Mouse (Mus musculus) brain, embryonic 18.5 days (tissue): ENCODE measurements around the gene Spata9.
"Not testable (repeated sequence)": the region's sequence is repeated elsewhere in the genome, so short reads cannot be mapped to it uniquely, and the experiment has no call there.

Experiments used
- DNase-seq: peaks from one replicate; pipeline ENCODE4 v3.0.0-alpha.2; 2012; ENCODE audit warnings: low read depth, low spot score

Spata9 gene

DNA sequence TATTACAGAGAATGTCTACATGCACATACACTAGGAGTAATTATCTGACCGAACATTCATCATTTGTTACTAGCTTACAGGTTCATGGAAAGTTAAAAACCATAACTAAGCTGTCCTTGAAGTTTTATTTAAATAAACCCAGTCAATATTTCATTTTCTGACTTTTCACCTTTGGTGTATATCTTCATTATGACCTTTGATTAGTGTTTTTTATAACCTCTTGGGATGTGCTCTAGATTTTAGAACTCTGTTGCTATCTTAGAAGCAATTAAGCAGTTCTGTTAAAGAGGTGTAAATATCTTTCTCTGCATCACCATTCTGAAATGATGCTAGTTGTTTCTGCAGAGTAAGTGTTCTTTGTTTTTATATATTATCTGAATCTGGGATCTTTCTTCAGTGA is at the start of gene Spata9:
TSS of gene Spata9 (plus strand) at position 301 of the 400 bp plus-strand sequence.
- no peak for DNase-seq

DNA sequence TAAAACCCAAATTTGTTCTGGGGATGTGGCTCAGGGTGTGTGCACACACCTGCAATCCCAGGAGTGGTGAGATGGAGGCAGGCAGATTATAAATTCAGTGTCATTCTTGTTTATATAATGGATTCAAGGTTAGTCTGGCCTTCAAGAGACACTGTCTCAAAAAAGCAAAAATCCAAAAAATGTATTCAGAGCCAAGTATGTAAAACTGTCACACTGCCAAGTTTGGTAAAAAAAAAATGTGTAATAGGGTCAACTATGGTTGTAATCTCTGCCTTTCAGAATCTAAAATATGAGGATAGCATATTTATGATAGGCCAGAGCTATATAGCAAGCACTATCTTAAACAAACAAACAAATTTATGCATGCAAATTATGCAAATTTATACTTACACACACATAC is 39.0 kb upstream of the Spata9 start:
- no peak for DNase-seq

DNA sequence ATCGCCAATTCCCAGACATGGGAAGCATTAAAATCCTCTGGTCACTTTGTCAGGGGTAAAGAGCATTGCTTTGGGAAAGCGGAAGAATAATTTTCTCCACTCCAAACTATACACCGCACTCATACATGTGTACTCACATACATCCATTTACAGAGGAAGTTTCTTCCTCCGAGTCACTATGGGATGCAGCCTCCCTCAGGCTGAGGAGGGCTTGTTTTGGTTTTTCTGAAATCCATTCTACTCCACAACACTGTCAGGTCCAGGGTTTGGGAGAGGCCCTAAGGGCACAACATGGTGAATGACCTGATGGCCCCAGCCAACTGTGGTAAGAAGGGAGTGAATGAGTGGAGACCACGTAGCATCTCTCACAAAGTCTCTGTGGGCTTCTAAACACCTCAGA is 37.9 kb upstream of the Spata9 start:
- not testable (repeated sequence) for DNase-seq

DNA sequence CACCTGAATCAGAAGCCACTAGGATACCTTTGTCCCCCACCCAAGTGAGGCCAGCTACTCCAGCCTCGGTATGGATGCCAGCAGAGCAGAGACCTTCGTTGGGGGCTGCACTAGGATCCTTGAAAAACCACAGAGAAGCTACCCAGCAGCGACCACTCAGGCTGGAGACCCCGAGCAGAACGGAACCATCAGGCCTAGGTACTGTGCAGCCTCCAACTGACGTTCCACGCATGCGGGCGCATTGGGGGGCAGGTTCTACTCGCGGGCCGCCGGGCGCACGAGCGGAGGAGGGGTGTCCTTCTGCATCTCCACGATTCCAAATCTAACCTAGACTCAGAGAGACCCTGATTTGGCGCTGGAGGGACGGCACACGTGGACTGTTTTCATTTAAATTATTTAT is 36.9 kb upstream of the Spata9 start:
- no peak for DNase-seq

DNA sequence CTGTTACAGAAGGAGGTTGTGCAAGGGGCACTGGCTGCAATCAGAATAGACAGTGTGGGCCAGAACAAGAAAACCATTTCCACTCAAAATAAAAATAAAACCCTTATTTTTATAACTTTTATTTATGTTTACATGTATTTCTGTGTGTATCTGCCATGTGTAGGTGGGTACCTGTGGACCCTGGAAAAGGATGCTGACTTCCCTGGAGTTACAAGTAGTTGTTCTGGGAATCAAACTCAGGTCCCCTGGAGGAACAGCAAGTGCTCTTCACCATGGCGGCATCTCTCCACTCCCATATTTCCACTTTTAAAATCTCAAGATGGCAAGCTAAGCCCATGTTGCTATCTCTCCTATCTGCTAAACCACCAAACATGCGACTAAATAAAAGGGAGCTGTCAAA is 36.3 kb upstream of the Spata9 start:
- no peak for DNase-seq

DNA sequence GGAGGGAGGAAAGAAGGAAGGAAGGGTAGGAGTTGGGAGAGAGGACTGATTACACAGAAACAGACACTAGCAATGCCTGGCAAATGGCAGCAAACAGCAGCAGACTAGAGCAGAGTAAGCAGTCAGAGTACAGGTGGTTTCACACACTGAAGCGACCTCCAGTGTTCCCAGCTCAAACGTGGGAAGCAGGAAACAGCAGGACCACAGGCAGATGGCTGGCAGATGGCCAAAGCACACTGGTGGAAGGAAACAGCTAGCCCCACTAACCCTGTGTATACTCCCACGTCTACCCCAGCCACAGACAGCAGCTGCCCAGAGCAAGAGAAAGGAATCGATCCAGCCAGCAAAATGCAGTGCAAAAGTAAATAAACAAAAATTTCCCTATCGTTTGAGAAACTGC is 35.9 kb upstream of the Spata9 start:
- DNase-seq, result no peak

DNA sequence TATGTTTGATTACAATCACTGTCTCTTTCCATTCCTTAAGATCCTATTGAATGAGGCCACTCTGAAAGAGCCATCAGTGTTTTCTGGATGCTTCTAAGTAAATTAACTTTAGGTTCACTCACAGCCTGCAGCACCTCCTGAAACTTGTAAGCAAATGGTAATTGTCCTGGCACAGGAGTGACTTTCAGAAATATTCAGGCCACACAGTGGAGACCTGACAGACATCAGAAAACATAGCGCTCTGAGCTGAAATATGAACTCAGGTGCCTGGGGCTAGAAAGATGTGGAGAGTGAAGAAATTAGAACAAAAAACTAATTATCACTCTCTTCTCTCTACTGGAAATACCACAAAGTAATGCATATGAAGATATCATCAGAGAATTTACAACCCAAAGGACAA is 33.7 kb upstream of the Spata9 start:
- DNase-seq, result no peak

DNA sequence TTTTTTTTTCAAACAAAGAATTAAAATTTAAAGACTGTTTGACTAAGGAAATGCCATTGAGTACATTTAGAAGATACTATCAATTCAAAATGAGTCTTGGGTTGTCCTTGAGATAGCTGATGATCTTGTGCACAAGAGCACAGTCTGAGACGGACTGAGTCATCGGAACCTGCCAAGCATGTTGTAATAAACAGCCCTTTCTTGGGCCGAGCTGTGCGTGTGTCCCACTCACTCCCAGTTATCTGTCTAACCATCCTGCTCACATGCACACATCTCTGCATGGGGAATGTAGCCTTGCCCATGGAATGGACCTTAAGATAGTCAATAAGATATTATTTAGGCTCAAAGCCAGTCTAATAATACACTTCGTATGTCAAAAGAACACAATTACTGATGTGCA is 28.1 kb upstream of the Spata9 start:
- no peak for DNase-seq

DNA sequence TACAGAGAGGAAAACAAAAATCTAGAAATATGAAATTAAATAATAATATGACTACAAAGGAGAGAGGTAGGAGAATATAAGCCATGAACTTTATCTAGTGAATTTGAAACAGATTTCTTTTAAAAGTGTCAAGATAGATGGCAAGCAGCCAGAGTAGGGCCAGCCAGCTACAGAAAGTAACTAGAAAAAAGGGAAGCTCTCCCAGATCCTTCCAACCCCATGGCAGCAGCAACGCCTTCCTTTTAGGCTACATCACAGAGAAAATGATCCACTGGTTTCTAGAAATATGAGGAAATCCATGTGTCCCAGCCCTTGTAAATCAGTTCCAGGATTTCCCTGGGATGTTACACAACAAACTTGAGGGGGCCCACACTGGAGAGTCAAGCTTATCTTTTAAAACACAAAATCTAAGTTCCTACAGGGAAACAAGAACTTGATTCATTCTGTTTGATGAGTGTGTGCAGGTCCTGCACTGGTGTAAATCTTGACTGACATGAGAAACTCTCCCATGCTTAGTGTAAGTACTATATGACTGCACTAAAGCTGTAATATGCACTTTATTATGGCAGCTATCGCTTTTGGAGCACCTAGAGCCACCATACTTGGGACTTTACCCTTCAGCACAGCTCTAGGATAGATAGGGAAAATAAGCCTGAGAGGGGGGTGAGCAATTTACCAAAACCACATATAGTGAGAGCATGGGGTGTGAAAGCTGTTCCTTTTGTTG is 26.0 kb upstream of the Spata9 start:
- DNase-seq, result no peak

DNA sequence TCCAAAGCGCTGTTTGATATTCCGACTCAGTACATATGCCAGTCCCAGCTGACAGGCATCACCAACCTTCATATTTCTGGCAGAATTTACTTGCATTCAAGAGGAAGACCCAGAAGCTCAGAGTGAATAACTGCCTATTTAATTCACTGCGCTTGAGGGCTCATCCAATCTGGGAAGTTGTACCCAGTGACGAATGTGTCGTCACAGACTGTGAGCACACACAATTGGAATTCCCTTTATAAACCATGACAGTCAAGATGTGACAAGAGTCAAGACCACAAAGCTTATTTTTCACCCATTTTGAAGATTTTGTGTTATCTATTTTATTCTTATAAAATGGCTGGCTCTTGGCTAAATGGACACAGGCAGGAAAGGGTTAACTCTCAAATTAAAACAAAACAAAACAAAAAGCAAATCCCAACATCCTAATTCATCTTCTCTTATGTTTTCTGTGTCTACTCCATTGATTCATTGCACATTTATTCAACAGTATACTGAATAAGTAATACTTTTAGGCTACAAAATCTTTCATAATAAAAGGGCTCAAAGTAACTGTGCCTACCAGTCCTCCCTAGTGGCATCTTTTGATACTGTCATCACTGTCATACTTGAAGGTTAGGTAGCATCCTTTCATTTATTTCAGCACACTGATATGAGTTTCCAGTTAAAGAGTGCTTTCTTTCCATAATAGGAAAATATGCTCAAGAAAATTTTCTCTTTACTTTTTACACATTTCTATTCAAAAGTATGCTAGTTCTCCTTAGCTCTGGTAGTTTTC is 25.2 kb upstream of the Spata9 start:
- no peak for DNase-seq

DNA sequence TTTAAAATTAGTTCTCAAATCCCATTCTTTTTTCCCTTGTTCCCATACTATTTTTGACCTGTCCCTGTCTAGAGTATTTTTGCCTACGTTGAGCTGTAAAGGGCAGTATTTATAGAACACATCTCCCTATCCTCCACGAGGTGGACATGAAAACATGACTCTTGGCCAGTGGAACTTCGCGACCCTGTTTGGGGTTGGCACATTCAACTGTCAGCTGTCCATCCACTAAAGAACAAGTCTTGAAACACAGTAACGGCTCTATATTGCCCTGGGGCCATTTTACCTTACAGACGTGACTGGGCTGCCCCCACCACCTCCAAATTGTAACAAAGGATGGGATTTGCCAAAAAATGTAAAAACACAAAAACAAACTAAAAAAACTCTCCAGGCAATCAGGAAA is 24.2 kb upstream of the Spata9 start:
- no peak for DNase-seq

DNA sequence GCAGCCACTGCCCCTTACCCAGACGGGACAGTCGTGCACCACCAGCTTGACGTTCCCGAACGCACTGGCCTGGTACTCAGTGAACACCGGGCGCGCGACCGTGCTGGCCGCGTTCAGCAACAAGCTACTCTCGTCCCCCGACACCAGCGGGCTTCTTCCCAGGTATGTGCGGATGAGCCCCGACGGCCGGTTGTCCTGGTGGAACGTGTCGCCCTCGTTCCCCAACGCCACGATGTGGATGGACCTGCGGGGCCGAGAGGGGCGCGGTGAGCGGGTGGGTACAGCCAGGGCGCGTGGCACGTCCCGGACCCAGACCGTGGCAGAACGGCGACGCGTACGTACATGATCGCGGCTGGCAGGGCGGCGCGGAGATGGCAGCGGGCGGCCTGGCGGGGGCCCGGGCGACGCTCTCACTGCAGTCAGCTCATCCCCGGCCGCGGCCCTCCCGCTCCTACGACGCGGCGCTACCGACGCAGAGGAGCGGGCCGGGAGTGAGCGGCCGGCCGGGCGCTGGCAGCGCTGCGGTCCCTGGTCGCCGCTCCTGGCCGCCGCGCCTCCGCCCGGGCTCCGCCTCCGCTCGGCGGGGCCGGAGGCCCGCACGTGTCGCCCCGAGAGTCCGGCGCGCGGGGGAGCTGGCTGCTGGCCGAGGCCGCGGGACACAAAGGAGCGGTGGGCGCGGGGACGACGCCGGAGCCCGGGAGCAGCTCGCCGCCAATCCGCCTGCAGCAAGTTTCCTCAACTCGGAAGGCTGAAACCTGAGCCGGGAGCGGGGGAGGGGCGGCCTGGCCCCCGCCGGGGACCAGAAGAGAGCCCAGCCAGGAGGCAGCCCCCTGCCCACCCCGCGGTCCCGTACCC is 23.5 kb upstream of the Spata9 start, which contains the start of gene Rhobtb3:
TSS of gene Rhobtb3 (minus strand) at position 737 of the 855 bp plus-strand sequence.
- peak; percentile 50 for DNase-seq

DNA sequence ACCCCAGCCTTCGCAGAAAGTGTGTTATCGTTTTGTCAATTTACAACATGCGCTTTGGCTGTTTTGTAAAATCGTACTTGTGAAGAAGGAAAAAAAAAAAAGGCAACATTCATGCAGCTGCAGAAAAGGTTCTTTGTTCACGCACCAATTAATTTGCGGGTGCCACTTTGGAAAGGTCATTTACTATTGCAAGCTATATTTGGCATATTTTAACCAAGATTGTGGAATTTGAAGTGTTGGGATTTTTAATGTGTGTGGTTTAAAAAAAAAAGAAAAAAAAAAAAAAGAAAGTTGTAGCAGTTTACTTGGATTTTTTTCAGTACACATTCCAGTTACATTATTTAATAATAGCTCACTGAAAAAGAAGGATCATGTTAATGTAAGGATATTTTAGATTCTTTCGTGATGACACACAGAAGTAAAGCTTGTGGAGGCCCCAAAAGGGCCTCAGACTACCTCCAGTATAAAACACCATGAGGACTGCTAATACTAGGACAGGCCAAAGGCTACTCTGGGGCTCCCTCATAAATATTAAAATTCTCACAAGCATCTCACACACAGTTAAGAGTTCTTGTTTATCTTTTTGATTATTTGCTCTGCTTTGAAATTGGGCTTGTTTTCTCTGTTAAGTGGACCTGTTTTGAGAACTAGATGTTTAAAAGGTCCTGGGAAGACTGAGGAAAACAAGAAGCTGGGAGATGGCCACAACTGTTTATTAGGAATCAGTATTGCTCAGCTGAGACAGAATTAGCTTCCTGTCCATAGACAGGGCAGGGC is 22.7 kb upstream of the Spata9 start:
- DNase-seq, result no peak

DNA sequence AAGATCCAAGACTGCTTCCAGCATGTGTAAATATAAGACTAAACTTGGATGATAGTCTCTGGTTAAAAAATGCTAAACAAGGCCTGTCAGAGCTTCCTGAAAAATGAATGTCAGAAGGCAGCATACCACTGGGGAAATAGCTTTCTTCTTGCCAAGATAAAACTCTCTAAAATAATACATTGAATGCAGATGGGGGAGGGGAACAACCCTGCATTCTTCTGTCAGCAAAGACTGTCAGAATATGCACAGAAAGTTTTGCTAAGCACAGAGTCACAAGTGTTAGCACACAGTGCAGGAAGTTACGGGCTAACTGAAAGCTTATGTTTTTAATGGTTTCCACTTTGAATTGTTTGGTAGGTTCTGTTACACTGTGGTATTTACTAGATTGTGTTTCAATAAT is 16.7 kb upstream of the Spata9 start:
- DNase-seq, result no peak

DNA sequence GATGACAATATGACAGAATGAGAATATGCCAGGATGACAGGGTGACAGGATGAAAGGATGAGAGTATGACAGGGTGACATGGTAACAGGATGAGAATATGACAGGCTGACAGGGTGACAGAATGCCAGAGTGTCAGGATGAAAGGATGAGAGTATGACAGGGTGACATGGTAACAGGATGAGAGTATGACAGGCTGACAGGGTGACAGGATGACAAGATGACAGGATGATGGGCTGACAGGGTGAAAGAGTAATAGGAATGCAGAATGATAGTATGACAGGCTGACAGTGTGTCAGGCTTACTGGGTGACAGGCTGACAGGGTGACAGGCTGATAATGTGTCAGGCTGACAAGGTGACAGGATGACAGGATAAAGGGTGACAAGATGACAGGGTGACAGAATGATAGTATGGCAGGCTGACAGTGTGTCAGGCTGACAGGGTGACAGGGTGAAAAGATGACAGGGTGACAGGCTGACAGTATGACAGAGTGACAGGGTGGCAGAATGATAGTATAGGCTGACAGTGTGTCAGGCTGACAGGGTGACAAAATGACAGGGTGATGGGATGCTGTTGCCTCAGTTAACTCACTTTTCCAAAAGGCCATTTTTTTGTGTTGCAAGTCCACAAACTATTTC is 11.5 kb upstream of the Spata9 start:
- no peak for DNase-seq

DNA sequence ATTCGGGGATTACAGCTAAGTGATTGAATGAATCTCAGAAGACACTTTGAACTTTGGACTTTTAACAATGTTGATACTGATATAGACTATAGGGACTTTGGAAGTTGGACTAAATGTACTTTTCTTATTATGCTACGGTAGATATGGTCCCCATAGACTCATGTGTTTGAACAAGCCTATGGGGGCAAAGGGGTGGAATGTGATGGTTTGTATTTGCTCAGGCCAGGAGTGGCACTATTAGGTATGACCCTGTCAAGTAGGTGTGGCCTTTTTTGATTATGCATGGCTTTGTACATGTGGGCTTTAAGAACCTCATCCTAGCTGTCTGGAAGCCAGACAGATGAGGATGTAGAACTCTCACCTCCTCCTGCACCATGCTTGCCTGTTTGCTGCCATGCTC is 7.5 kb downstream of the Spata9 start:
- DNase-seq, result no peak

DNA sequence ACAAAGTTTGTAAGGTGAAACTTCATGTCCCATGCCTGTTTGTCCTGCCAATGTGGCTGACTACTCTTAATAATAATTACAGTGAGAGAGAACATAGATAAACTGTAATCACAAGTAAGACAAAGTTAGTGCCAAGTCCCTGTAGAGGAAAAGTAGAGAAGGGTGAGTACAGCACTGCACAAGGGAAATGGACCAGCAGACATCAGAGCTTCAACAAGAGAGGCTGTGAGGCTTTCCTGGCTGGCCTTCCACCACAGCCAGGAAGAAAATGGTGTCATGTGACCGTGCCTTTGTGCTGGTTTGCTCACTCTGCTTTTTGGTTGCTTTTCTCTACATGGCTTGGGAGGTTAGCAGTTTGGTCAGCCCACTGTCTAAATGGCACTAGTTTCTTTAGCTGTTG is 8.7 kb downstream of the Spata9 start:
- no peak for DNase-seq

DNA sequence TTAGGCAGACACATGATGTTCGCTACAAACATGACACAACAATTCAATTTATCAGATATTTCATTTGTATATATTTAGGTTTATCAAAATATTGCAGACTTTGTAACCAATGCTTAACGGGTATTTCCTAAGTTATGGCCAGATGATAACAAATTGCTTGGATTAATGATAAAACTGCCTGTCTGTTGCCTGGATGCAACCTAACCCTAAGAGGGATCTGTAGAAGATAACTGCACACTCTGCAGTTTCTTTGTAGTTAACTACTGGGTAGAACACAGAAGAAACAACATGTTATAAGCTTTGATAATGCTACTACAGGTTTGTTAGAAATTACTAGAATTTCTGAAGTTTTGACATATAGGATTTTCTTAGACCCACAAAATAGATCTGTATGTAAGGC is 9.3 kb downstream of the Spata9 start:
- DNase-seq, result no peak

DNA sequence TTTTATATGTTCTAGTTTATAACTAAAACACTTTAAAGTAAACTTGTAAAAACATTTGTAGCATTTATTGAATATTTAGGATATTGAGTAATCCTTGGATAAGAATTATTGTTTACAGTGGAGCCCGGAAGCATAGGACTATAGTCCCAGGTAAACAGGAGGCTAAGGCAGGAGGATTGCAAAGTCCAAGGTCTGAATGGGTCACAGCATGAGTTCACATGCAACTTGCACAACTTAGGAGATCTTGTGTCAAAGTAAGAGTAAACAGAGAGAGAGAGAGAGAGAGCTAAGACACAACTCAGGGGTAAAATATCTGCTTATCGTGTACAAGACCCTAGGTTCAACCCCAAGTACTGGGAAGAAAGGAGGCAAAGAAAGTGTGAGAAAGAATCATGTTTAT is 9.7 kb downstream of the Spata9 start:
- DNase-seq, result no peak

DNA sequence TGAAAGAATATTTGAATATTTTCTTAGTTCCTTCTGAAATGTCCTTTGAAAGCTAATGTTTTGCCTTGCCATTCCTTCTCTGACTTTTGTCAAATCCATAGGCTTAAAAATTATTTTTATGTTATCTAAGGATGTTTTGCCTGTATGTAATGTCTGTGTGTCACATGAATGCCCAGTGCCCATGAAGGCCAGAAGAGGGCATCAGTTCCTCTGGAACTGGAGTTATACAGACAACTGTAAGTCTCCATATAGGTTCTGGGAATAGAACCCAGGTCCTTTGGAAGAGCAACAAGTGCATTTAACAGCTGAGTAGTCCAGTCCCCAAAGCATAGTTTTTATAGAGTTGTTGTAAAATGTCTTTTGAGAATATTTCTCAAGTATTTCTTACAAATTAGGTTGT is 15.0 kb downstream of the Spata9 start:
- DNase-seq, result no peak

DNA sequence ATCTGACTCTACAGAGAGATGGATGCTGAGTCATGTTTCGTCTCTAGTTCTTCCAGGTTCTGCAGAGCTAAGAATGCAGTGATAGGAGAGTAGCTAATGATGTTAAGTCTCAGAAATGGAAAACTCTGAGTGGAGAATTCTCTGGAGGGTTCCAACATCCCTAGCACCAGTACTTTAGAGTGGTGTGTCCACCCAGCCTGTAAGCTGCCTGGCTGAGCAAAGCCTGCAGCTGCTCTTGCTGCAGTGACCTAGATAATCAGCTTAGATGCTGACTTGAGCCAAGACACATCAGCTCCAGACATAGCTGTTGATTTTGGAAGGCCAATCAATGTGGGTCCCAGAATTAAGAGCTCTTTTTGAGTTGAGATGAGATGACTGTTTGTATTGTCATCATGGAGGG is 21.1 kb downstream of the Spata9 start:
- DNase-seq, result no peak
